Mouse (Mus musculus): ENCODE results near the gene Osbpl3. TPM values are rescaled to one million over a fixed set of nuclear protein-coding genes. Genes with fewer than 3 reads are reported as not detected.

The Osbpl3 gene
- polyA plus RNA-seq, 1 experiment from 2014 or later, result 8.7 TPM

DNA sequence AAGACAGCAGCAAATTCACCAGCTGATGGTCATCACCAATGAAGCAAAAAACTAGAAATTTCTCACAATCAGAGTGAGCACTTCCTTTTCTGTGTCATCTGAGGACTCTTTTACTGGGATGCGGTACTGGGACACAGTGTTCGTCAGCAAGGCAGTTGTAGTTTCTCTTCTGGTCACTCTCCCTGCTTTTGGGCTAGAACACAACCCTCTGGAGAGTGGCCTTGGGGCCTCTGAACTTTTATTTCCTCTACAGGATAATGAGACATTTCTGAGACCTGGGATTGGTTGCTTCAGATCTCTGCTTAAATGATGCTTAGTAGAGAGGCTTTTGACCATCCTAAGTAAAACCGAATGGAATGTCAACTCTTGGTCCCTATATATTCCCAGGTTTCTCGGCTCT is 29.4 kb downstream of the Osbpl3 start:
- Histone ChIP-seq H3K27ac (ENCODE audit: low read depth, low read length) (no peak overlapping the region), H3K4me1 (replicated peaks; ENCODE audit: control insufficient read depth, insufficient read depth, low read length) (0 out of 2 replicates have a peak, but pooled peaks cover 2% of the 10 kb centered on the region), H3K4me2 (ENCODE audit: low read depth, low read length, severe bottlenecking) (no peak overlapping the region), H3K27me3 (ENCODE audit: control insufficient read depth, insufficient read depth, low read length) (no peaks in the 10 kb centered on the region), H3K4me3 (ENCODE audit: low read depth, low read length) (no peak overlapping the region), H3K9me3 (ENCODE audit: control insufficient read depth, low read length) (no peaks in the 10 kb centered on the region), H3K9ac (ENCODE audit: low read length) (no peak overlapping the region), H3K36me3 (ENCODE audit: control insufficient read depth, insufficient read depth, low read length) (no peaks in the 10 kb centered on the region)
- DNase-seq (ENCODE audit: low spot score) (no peak), ATAC-seq (replicated peaks; ENCODE audit: low FRiP score) (no peak)
- 94% methylated on average over 4 of the region's 4 CpGs for WGBS

DNA sequence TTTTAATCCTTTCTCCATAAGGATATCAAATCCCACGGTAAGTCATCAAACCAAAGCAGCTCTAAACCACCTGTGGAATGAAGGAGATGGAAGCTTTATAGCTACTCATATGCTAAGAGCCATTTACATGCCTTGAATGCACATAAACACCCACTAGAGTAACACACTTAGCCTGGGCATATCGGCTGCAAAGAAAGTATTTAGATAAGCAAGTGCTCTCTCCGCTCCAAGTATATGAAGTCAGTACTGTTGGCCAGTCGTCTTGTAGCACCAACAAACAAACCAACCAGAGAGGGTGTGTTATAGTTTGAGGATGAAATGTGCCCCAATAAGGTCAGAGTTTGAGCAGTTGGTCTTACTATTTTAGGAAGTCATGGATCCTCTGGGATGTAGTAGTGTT is 31.7 kb downstream of the Osbpl3 start:
- no peaks in the 10 kb centered on the region for H3K36me3 ChIP-seq (ENCODE audit: control insufficient read depth, insufficient read depth, low read length)
- 88% methylated on average over 4 of the region's 4 CpGs for WGBS
- no peak for DNase-seq (ENCODE audit: low spot score)
- no peaks in the 10 kb centered on the region for H3K4me1 ChIP-seq (replicated peaks; ENCODE audit: control insufficient read depth, insufficient read depth, low read length)
- no peaks in the 10 kb centered on the region for H3K9me3 ChIP-seq (ENCODE audit: control insufficient read depth, low read length)
- no peak overlapping the region for H3K4me3 ChIP-seq (ENCODE audit: low read depth, low read length)
- no peak overlapping the region for H3K27ac ChIP-seq (ENCODE audit: low read depth, low read length)
- H3K4me2 ChIP-seq (ENCODE audit: low read depth, low read length, severe bottlenecking), result no peak overlapping the region
- H3K9ac ChIP-seq (ENCODE audit: low read length), result no peak overlapping the region
- H3K27me3 ChIP-seq (ENCODE audit: control insufficient read depth, insufficient read depth, low read length), result no peaks in the 10 kb centered on the region
- ATAC-seq (replicated peaks; ENCODE audit: low FRiP score), result no peak

DNA sequence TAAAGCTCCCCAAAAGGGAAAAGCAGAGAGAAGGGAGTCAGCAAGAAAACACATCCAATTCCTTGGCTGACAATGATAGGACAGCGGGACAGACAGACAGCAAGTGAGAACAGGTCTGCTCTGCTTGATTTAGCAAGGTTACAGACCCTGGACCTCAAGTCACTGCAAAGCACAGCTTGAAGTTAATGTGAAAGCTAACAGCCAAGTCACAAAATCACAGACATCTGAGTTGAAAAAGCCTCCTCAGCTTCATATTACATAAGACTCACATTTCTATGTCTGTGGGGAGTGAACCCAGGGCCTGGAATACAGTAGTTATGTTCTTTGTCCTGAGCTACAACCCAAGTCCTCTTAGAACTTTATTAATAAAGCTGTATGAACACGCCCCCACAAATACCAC is 35.6 kb downstream of the Osbpl3 start:
- ATAC-seq (replicated peaks; ENCODE audit: low FRiP score), result no peak
- no peaks in the 10 kb centered on the region for H3K27me3 ChIP-seq (ENCODE audit: control insufficient read depth, insufficient read depth, low read length)

DNA sequence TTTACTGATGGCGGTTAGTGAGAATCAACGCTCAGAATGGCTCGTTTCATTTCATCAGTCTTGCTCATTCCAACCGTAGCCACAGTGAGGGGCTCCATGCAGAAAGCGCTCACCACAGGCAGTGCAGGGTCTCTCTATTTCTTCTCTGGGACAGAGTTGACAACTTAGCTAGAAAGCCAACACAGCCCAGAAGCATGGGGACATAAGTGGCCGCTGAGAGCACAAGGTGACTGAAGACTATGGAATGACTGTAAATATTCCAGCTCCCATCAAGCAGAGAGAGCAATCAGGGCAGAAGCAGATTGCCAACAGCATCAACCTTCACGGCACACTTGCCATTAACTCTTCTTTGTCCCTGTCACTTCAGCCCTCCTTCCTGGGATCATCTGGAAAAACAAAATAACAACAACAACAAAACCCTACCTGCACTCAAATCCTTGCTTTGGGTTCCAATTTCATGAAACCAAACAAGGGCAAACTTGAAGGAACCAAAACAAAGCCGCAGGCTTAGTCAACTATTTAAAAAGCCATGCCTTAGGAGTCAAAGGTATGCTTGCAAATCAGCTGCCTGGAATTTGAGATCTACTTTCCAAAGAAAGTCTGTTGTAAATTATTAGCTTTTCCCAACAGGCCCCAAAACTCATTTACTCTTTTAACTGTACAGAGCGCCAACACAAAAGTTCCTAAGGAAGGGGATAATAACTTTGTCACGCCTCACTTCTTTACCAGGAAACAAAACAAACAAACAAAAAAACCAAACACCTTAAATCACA is 36.3 kb downstream of the Osbpl3 start:
- Histone ChIP-seq H3K9ac (ENCODE audit: low read length) (no peak overlapping the region), H3K27me3 (ENCODE audit: control insufficient read depth, insufficient read depth, low read length) (no peaks in the 10 kb centered on the region), H3K36me3 (ENCODE audit: control insufficient read depth, insufficient read depth, low read length) (no peaks in the 10 kb centered on the region), H3K9me3 (ENCODE audit: control insufficient read depth, low read length) (no peaks in the 10 kb centered on the region), H3K4me1 (replicated peaks; ENCODE audit: control insufficient read depth, insufficient read depth, low read length) (no peaks in the 10 kb centered on the region), H3K4me3 (ENCODE audit: low read depth, low read length) (no peak overlapping the region), H3K4me2 (ENCODE audit: low read depth, low read length, severe bottlenecking) (no peak overlapping the region), H3K27ac (ENCODE audit: low read depth, low read length) (no peak overlapping the region)
- 88% methylated on average over 10 of the region's 10 CpGs for WGBS
- DNase-seq (ENCODE audit: low spot score), result no peak
- no peak for ATAC-seq (replicated peaks; ENCODE audit: low FRiP score)

More for the DNA sequence above, 35.6 kb downstream of the Osbpl3 start:
- 83% methylated on average over 2 of the region's 2 CpGs for WGBS
- Histone ChIP-seq H3K9ac (ENCODE audit: low read length) (no peak overlapping the region), H3K4me3 (ENCODE audit: low read depth, low read length) (no peak overlapping the region), H3K4me1 (replicated peaks; ENCODE audit: control insufficient read depth, insufficient read depth, low read length) (no peaks in the 10 kb centered on the region), H3K4me2 (ENCODE audit: low read depth, low read length, severe bottlenecking) (no peak overlapping the region), H3K27ac (ENCODE audit: low read depth, low read length) (no peak overlapping the region), H3K9me3 (ENCODE audit: control insufficient read depth, low read length) (no peaks in the 10 kb centered on the region), H3K36me3 (ENCODE audit: control insufficient read depth, insufficient read depth, low read length) (no peaks in the 10 kb centered on the region)
- DNase-seq (ENCODE audit: low spot score), result no peak

DNA sequence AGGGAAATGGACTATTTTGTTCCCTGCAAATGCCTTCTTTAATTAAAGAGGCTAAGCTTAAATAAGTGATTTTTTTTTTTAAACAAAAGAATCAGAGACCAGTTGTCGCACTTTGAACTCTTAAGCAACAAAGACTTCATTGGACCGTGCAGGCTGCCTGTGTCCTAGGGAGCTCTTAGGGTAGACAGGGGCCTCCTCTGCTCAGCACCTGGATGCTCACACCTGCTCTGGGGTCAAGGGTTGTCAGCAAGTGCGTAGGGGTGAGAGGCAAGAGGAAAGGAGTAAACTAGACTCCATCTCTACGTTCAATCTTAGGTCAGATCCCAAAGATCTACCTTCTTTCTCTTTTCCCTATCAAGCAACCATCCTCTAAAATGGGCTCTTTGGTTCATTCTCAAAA is 37.0 kb downstream of the Osbpl3 start:
- no peaks in the 10 kb centered on the region for H3K9me3 ChIP-seq (ENCODE audit: control insufficient read depth, low read length)
- no peaks in the 10 kb centered on the region for H3K36me3 ChIP-seq (ENCODE audit: control insufficient read depth, insufficient read depth, low read length)
- no peak overlapping the region for H3K27ac ChIP-seq (ENCODE audit: low read depth, low read length)
- no peaks in the 10 kb centered on the region for H3K27me3 ChIP-seq (ENCODE audit: control insufficient read depth, insufficient read depth, low read length)
- WGBS, result 76% methylated on average over 4 of the region's 4 CpGs
- no peak overlapping the region for H3K4me3 ChIP-seq (ENCODE audit: low read depth, low read length)
- H3K4me1 ChIP-seq (replicated peaks; ENCODE audit: control insufficient read depth, insufficient read depth, low read length), result no peaks in the 10 kb centered on the region
- no peak for DNase-seq (ENCODE audit: low spot score)
- H3K9ac ChIP-seq (ENCODE audit: low read length), result no peak overlapping the region
- H3K4me2 ChIP-seq (ENCODE audit: low read depth, low read length, severe bottlenecking), result no peak overlapping the region
- ATAC-seq (replicated peaks; ENCODE audit: low FRiP score), result no peak

DNA sequence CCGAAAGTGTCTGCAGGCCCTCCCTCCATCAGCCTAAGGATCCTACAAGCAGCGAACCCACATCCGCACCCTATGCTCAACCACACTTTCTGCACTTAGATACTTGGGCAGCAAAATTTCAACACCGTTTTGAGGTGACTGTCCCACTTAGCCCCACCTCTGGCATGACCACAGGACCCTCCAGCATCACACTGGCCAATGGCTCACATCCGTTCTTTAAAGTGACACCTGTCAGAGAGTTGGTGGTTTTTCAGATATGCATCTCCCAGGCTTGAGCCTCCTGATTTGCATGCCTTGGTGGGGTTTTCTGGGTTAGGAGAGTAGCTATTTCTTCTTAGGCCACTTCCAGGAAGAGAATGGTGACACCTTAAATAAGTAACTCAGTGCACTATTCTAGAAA is 39.1 kb downstream of the Osbpl3 start:
- ATAC-seq (replicated peaks; ENCODE audit: low FRiP score), result no peak
- Histone ChIP-seq H3K9me3 (ENCODE audit: control insufficient read depth, low read length) (no peaks in the 10 kb centered on the region), H3K36me3 (ENCODE audit: control insufficient read depth, insufficient read depth, low read length) (no peaks in the 10 kb centered on the region), H3K9ac (ENCODE audit: low read length) (no peak overlapping the region), H3K4me1 (replicated peaks; ENCODE audit: control insufficient read depth, insufficient read depth, low read length) (no peaks in the 10 kb centered on the region), H3K27me3 (ENCODE audit: control insufficient read depth, insufficient read depth, low read length) (no peaks in the 10 kb centered on the region), H3K4me2 (ENCODE audit: low read depth, low read length, severe bottlenecking) (no peak overlapping the region), H3K27ac (ENCODE audit: low read depth, low read length) (no peak overlapping the region), H3K4me3 (ENCODE audit: low read depth, low read length) (no peak overlapping the region)
- no peak for DNase-seq (ENCODE audit: low spot score)
- WGBS, result 97% methylated on average over 5 of the region's 5 CpGs

DNA sequence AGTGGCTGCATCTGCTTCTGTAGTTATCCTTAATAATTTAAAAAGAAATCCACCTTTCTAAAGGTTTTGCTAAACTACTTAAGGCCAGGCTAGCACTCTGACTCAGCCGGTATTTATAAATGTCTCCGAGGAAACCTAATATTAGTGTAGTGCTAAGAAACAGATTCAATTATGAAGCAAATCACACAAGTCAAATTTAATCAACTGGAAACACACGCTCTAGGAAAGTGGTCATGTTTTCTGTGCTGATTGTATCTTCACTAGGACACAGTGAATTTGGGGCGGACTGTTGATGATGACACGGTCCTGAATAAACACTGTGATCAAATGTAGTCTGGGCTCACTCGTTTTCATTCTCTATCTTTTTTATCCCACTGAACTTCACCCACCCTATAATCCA is 40.6 kb downstream of the Osbpl3 start:
- H3K9me3 ChIP-seq (ENCODE audit: control insufficient read depth, low read length), result no peaks in the 10 kb centered on the region
- no peak overlapping the region for H3K9ac ChIP-seq (ENCODE audit: low read length)
- H3K4me3 ChIP-seq (ENCODE audit: low read depth, low read length), result no peak overlapping the region
- no peak overlapping the region for H3K4me2 ChIP-seq (ENCODE audit: low read depth, low read length, severe bottlenecking)
- H3K27ac ChIP-seq (ENCODE audit: low read depth, low read length), result no peak overlapping the region
- no peaks in the 10 kb centered on the region for H3K36me3 ChIP-seq (ENCODE audit: control insufficient read depth, insufficient read depth, low read length)
- no peaks in the 10 kb centered on the region for H3K4me1 ChIP-seq (replicated peaks; ENCODE audit: control insufficient read depth, insufficient read depth, low read length)
- no peak for ATAC-seq (replicated peaks; ENCODE audit: low FRiP score)
- DNase-seq (ENCODE audit: low spot score), result no peak
- no peaks in the 10 kb centered on the region for H3K27me3 ChIP-seq (ENCODE audit: control insufficient read depth, insufficient read depth, low read length)
- whole genome bisulfite sequencing, result 89% methylated on average over 6 of the region's 6 CpGs

DNA sequence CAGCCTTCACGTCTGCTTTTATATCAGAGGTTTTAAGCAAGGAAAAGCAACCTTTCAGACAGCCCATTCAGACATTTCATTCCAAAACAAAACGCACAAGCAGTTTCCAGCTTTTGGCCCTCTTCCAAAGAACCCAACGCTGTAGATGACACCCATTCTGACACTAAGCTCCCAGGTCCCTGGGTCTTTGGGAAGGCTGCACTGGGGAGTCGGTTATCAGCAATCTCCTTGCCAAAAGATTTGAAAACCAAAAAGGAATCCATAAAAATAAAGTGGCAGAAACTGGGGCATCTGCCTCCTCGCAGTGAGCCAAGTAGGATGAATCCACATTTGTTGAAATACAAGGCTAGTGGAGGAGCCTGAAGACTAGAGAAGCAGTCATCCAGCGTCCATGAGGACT is 41.5 kb downstream of the Osbpl3 start:
- WGBS, result 85% methylated on average over 6 of the region's 6 CpGs
- no peak overlapping the region for H3K4me2 ChIP-seq (ENCODE audit: low read depth, low read length, severe bottlenecking)
- H3K9ac ChIP-seq (ENCODE audit: low read length), result no peak overlapping the region
- H3K27ac ChIP-seq (ENCODE audit: low read depth, low read length), result no peak overlapping the region
- H3K4me1 ChIP-seq (replicated peaks; ENCODE audit: control insufficient read depth, insufficient read depth, low read length), result no peaks in the 10 kb centered on the region
- H3K36me3 ChIP-seq (ENCODE audit: control insufficient read depth, insufficient read depth, low read length), result no peaks in the 10 kb centered on the region
- ATAC-seq (replicated peaks; ENCODE audit: low FRiP score), result no peak
- H3K4me3 ChIP-seq (ENCODE audit: low read depth, low read length), result no peak overlapping the region
- H3K27me3 ChIP-seq (ENCODE audit: control insufficient read depth, insufficient read depth, low read length), result no peaks in the 10 kb centered on the region
- no peak for DNase-seq (ENCODE audit: low spot score)
- H3K9me3 ChIP-seq (ENCODE audit: control insufficient read depth, low read length), result no peaks in the 10 kb centered on the region

DNA sequence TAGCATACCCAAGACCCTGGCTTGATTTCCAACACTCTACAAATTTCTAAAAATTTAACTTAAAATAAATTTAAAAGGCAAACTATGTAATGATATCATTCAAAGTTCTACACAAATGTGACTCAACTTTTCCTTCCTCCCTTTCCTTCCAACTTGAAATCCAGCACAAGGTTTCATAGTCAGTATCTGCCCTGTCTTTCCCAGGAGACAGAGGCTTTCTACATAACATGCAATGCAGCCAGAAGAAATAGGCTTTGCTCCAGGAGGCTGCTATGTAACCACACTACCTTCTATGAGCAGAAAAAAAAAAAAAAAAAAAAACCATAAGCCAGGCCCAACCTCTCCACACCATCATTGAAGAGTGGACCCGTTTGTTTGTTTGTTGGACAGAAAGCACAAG is 42.6 kb downstream of the Osbpl3 start:
- no peak overlapping the region for H3K27ac ChIP-seq (ENCODE audit: low read depth, low read length)
- no peaks in the 10 kb centered on the region for H3K36me3 ChIP-seq (ENCODE audit: control insufficient read depth, insufficient read depth, low read length)
- WGBS, result 86% methylated on average over 1 of the region's 1 CpGs
- no peak overlapping the region for H3K4me3 ChIP-seq (ENCODE audit: low read depth, low read length)
- no peak for DNase-seq (ENCODE audit: low spot score)
- H3K27me3 ChIP-seq (ENCODE audit: control insufficient read depth, insufficient read depth, low read length), result no peaks in the 10 kb centered on the region
- H3K4me1 ChIP-seq (replicated peaks; ENCODE audit: control insufficient read depth, insufficient read depth, low read length), result no peaks in the 10 kb centered on the region
- H3K4me2 ChIP-seq (ENCODE audit: low read depth, low read length, severe bottlenecking), result no peak overlapping the region
- ATAC-seq (replicated peaks; ENCODE audit: low FRiP score), result no peak
- no peak overlapping the region for H3K9ac ChIP-seq (ENCODE audit: low read length)
- H3K9me3 ChIP-seq (ENCODE audit: control insufficient read depth, low read length), result no peaks in the 10 kb centered on the region
